Mouse (Mus musculus): ENCODE data around the gene Slc30a1.

The Slc30a1 gene

GRCm38 (mm10) chr1:191906571-191907430 is at the start of gene Slc30a1:
Slc30a1 (plus strand) TSS chr1:191906767.
- DNase-seq (ENCODE audit: low spot score): peak; percentile 98

GRCm38 (mm10) chr1:191856886-191857651 is 49.5 kb upstream of the Slc30a1 start:
- no peak for DNase-seq (ENCODE audit: low spot score)

- no peak for DNase-seq (ENCODE audit: low spot score)
Observed at GRCm38 (mm10) chr1:191858136-191858535, 48.4 kb upstream of the Slc30a1 start.

GRCm38 (mm10) chr1:191859847-191860246 is 46.7 kb upstream of the Slc30a1 start:
- DNase-seq (ENCODE audit: low spot score): no peak

- DNase-seq (ENCODE audit: low spot score): no peak
Observed at GRCm38 (mm10) chr1:191861247-191861646, 45.3 kb upstream of the Slc30a1 start.

GRCm38 (mm10) chr1:191863833-191864550 is 42.6 kb upstream of the Slc30a1 start:
- DNase-seq (ENCODE audit: low spot score): no peak

GRCm38 (mm10) chr1:191864551-191865027 is 42.0 kb upstream of the Slc30a1 start:
- no peak for DNase-seq (ENCODE audit: low spot score)

GRCm38 (mm10) chr1:191872076-191872710 is 34.4 kb upstream of the Slc30a1 start:
- no peak for DNase-seq (ENCODE audit: low spot score)

- no peak for DNase-seq (ENCODE audit: low spot score)
Observed at GRCm38 (mm10) chr1:191875006-191875405, 31.6 kb upstream of the Slc30a1 start.

- DNase-seq (ENCODE audit: low spot score): no peak
Observed at GRCm38 (mm10) chr1:191875683-191876305, 30.8 kb upstream of the Slc30a1 start.

- DNase-seq (ENCODE audit: low spot score): no peak
Observed at GRCm38 (mm10) chr1:191877681-191878080, 28.9 kb upstream of the Slc30a1 start.

- DNase-seq (ENCODE audit: low spot score): no peak
Observed at GRCm38 (mm10) chr1:191878518-191878921, 28.0 kb upstream of the Slc30a1 start.

GRCm38 (mm10) chr1:191880247-191880646 is 26.3 kb upstream of the Slc30a1 start:
- DNase-seq (ENCODE audit: low spot score): no peak

- no peak for DNase-seq (ENCODE audit: low spot score)
Observed at GRCm38 (mm10) chr1:191880921-191881609, 25.5 kb upstream of the Slc30a1 start.

GRCm38 (mm10) chr1:191881663-191882062 is 24.9 kb upstream of the Slc30a1 start:
- DNase-seq (ENCODE audit: low spot score): no peak

GRCm38 (mm10) chr1:191882474-191883206 is 23.9 kb upstream of the Slc30a1 start:
- DNase-seq (ENCODE audit: low spot score): no peak

GRCm38 (mm10) chr1:191883654-191884053 is 22.9 kb upstream of the Slc30a1 start:
- DNase-seq (ENCODE audit: low spot score): no peak

GRCm38 (mm10) chr1:191891912-191892311 is 14.7 kb upstream of the Slc30a1 start:
- DNase-seq (ENCODE audit: low spot score): no peak

- DNase-seq (ENCODE audit: low spot score): no peak
Observed at GRCm38 (mm10) chr1:191894386-191894785, 12.2 kb upstream of the Slc30a1 start.

GRCm38 (mm10) chr1:191894857-191895256 is 11.7 kb upstream of the Slc30a1 start:
- no peak for DNase-seq (ENCODE audit: low spot score)

All from T-cell, adult 2 months (primary cell).